Mouse (Mus musculus) CH12.LX (cell line): ENCODE measurements at regions not wholly inside any gene's neighbourhood (a gene's known extent, or its start where the extent isn't known, plus 50 kb on each side); places are given as distances from the start of the nearest gene placed in this dataset.

Experiments
- CTCF ChIP-seq, 2 experiments: IDR thresholded peaks in 1 of 2; conservative IDR thresholded peaks in 1 of 2; 2 replicates each; pipeline ENCODE4 v1.5.1; 2011 to 2012; ENCODE audit warnings: low read depth in 2 of 2, low read length in 2 of 2, improper control_type of control experiment in 1 of 2, inconsistent platforms in 1 of 2, mild to moderate bottlenecking in 1 of 2, moderate library complexity in 1 of 2
- ETS1 ChIP-seq: conservative IDR thresholded peaks from 2 replicates; pipeline ENCODE4 v1.6.1; 2012; ENCODE audit warnings: low read depth, mild to moderate bottlenecking, inconsistent platforms, low read length, improper control_type of control experiment, moderate library complexity

DNA sequence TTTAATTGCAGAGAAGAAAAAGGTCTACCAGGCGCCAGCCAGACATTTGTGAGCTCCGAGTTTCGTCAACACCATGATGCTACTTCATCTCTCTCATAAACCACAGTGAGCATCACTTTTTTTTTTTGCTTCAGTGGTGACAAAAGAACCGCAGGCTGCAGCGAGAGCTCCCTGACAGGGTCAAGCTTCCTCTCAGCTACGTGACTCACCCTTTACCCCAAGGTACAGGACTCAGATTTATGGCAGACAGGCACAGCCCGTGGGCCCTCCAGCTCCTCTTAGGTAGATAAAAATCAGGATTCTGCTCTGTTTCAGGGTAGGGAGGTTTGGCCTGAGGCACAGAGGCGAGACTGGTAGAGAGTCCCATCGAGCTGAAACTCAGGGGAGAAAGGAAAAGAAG is 220.7 kb downstream of the Gm10260 start:
- no peak for TF ChIP-seq ETS1
- no peak for TF ChIP-seq CTCF (conservative IDR thresholded peaks at IDR 0.05 in 1 of 2, IDR thresholded peaks at IDR 0.05 in 1 of 2; ENCODE audit: low read depth in 2 of 2, low read length in 2 of 2)
